Mouse (Mus musculus) natural killer cell, adult 2 months (primary cell): ENCODE results near the gene 1700011L22Rik.

Experiments
- DNase-seq, 2 experiments: peaks; one replicate each; pipeline ENCODE4 v3.0.0; 2022; ENCODE audit warnings: low spot score in 2 of 2

The 1700011L22Rik gene

GRCm38 (mm10) chr8:79239996-79240395 is 8.4 kb downstream of the 1700011L22Rik start:
- no peak for DNase-seq

DNA sequence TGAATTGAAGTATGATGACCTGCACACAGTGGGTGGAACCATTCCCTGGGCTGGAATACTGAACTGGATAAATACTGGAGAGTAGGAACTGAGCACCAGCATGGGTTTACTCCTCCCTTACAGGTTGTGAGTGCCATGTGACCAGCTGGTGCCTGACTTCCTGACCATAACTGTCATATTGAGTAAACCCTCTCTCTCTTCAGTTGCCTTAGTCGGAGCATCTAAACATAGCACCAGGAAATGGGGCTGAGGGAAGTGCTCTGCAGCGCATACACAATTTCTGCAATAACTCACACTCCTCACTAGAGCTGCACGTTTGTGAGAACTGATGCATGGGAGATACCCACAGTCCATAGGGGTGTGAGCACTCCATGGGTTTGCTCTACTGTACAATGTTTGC is 9.1 kb downstream of the 1700011L22Rik start:
- DNase-seq, result no peak

DNA sequence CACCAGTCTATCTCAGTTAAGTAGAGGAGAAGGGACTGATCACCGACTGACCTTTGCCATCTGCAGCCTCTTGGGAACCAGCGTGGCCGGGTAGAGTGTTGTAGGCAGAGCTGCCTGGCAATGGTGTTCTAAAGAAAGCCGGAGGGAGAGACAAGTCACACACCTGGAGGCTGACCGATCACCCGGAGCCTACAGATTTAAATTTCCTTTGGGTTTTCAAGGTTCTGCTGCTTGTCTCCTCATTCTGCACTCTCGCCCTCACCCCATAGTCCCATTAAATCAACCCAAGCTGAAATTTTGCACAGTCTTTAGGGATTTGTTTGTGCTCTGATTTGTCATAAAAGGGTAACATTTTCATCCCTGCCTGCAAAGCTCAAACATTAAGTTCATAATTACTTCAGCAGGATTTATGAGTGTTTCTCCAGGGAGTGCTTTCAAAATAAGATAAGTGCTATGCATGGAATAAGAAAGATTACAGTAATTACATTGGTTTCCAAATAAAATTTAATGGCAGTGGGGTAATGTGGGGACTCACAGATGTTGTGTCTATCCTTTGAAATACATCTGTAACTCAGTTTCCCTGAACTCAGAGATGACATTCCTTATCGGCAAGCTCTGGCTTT is 19.0 kb downstream of the 1700011L22Rik start:
- DNase-seq, result no peak

- no peak for DNase-seq
Observed at GRCm38 (mm10) chr8:79227916-79228315, 20.5 kb downstream of the 1700011L22Rik start.

DNA sequence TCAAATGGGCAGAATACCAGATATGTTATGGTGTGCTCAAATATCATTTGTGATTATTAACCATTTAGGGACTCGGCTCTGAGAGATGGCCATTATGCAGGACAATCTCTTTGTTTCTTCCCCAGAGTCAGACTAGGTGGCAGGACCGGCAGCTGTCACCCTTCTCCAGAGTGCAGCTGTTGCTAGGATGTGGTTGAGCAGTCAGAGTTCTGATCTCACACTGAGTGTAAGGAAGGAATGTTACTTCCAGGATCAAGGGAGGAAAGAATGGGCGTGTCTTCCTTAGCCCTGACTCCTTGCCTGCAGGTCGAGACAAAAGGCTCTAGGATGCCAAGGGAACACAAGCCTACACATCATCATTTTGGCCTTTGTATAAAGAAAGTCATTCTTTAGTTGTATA is 21.2 kb downstream of the 1700011L22Rik start:
- no peak for DNase-seq

DNA sequence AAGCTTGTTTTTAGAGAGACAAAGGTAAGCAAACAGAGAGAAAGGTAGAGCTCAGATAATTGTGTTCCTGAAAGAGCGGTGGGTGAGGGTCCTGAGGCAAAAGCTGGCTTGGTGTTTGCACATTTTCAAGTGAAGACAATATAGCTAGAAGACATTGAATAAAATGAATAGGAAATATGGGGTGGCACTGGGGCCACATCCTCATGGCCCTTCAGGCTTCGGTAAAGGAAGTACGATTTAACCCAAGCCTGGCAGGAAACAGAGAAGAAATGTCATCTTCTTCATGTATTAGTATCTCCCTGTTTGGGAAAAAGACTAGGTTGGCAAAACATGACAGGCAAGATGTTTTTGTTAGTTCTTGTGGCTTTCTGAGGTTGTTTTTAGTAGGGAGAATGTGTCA is 22.3 kb downstream of the 1700011L22Rik start:
- no peak for DNase-seq

GRCm38 (mm10) chr8:79225586-79225985 is 22.8 kb downstream of the 1700011L22Rik start:
- peak in 1 of 2 experiments; percentile 14 for DNase-seq

GRCm38 (mm10) chr8:79224363-79224762 is 24.0 kb downstream of the 1700011L22Rik start:
- no peak for DNase-seq

- no peak for DNase-seq
Observed at GRCm38 (mm10) chr8:79222752-79223141, 25.6 kb downstream of the 1700011L22Rik start.

GRCm38 (mm10) chr8:79222106-79222751 is 26.1 kb downstream of the 1700011L22Rik start:
- no peak for DNase-seq

- DNase-seq, result no peak
Observed at GRCm38 (mm10) chr8:79211630-79212029, 36.7 kb downstream of the 1700011L22Rik start.

DNA sequence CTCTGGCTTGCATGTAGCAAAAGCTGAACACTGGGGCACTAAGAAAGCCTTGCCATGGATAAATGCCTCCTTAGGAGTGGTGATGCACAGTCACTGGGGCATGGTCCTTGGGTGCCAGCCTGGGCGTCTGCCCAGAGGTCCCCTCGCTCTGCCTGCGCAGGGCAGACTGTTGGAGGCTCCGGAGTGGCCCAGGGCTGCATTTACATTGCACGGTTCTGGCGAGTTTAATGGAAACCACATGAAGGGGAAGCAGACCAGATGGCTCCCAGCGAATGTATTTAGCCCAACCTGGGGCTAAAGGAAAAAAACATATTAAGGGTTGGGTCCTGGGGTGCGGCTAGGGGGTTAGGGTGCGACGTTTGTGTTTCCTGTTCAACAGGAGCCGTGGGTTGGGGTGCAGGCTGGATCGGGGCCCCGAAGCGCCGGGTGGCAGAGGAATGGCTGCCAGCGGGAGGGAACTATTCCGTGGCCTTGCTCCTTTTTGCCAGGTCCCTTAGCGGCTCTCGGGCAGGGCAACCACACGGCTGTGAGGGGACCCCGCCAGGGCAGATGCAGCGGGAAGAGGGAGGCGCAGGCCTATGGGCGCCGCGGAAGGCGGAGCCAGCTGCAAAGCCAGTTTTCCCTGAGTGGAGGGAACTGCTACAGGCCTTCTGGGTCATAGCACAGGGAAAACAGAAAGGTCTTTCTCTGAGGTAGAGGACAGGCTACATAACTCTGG is 38.6 kb downstream of the 1700011L22Rik start:
- DNase-seq, result no peak

- no peak for DNase-seq
Observed at GRCm38 (mm10) chr8:79208691-79209640, 39.4 kb downstream of the 1700011L22Rik start.

DNA sequence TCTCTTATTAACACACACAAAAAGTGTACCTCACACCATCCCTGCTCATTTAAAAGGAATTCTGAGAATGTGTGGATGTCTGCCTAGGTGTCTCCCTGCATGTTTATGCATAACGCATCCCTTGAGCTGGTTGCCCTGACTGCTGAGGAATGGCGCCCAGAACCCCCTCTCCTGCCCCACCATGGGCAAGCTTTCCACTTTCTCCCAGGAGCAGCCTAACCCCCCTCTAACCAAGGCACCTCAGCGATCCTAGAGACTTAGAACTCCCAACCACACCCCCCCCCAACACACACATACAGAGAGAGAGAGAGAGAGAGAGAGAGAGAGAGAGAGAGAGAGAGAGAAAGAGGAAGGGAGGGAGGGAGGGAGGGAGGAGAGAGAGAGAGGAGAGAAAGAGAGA is 40.2 kb downstream of the 1700011L22Rik start:
- DNase-seq, result no peak

DNA sequence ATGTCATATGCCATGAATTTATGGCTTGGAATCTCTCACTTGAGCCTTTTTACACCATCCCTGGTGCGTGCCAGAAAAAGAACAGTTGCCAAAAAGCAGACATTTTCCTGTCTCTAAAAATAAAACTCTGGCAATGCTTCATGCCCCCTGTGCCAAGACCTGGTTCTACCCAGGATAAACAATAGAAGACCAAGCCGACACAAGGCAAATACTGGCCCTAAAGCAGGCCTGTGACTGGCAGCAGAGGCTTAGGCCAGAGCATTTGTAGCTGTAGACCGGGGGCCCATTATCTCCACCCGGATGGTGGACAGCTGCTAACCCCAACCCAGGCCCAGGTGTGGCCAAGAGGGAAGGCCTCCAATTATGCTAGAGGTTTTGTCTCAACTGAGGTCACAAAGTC is 41.5 kb downstream of the 1700011L22Rik start:
- DNase-seq, result no peak

DNA sequence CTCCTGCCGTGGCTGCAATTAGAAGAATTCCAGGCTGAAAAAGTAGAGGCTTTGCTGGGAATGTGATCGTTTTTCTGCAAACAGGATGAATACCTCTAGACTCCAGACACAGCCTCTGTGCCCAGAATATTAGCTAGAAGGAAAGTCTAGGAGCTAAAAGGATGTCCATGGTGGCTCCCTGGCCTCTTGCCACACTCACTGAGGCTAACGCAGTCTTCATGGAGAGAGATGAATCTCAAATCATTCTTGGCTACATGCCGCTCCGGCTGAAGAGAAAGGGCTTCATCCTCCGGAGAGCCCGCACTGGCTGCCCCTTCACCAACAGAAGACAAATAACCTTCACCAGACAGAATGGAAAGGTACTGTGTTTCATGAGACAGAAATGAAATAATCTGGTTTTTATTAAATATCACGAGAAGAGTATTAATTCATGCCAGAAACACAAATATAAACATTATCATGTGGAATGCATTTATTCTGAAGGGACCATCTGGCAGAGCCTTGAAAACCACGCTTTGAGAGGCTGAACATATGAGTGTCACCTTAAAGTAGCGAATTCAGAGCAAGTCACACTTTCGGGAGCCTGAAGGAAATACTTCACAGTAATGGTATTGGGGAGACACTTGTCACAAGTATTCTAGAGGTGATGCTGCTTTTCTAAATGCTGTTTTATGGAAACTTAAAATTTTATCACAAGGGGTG is 46.8 kb downstream of the 1700011L22Rik start:
- no peak for DNase-seq

DNA sequence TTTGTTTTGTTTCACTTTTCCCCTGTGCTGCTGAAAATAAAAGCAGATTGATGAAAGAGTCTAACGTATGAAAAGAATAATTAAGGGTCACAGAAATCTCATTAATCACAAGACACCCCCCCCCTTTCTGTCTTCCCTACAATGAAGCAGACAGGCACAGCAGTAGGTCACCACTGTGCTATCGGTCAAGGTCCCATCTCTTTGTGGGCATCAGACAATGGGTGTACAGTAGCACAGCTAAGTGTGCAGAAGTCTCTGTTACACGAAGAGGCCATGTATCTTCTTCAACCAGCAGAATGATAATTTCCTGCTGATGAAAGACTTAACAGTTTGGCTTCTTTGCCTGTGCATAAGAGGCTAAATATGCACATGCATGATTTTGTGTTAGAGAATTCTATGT is 49.7 kb downstream of the 1700011L22Rik start:
- no peak for DNase-seq

DNA sequence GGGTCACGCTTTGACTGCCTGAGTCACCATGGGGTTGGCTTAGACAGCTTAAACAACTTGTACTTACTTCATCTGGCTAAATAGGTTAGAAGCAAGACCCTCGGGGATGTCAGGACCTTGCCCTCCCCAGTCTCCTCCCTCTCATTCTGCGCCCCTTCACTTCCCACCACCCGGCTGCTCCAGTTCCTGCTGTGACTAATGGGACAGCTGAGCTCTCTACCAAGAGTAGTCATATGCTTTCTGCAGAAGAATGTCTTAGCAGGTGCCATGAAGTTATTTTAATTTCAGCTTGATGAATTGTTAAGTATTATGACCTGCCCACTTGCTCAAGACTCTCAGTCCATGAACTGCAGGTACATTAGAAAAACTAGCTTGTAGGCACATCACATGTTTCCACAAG is 51.9 kb downstream of the 1700011L22Rik start:
- DNase-seq, result no peak

DNA sequence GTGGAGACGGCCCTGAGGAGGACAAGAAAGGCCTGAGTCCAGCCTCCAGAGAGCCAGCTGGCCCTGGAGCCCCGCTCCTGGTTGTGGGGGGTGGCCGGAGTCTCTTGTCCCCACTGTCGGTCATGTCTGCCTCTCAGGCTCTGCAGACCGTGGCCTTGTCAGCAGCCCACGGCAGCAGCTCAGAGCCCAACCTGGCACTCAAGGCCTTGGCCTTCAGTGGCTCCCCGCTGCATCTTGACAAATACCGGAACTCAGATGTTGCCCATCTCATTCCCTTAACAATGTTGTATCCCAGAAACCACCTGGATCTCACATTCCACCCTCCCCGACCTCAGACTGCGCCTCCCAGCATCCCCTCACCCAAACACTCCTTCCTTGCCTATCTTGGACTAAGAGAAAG is 58.3 kb downstream of the 1700011L22Rik start:
- DNase-seq, result no peak

DNA sequence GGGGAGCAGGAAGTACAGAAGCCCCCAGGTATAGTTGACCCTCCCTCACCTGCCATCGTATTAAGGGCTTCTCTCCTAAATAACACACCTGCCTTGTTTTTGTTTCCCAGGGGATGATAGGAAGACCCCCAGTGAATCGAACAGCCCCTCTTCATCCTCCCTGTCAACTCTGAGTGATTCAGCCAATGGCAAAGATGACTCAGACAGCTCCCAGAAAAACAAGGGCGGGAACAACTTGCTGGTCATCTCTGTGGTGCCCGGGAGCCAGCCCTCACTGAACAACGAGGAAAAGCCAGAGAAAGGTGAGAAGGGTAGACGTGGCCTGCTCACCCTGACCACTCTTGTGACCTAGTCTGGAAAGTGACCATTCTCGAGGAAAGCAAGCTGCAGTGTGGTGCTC is 62.9 kb downstream of the 1700011L22Rik start:
- no peak for DNase-seq

DNA sequence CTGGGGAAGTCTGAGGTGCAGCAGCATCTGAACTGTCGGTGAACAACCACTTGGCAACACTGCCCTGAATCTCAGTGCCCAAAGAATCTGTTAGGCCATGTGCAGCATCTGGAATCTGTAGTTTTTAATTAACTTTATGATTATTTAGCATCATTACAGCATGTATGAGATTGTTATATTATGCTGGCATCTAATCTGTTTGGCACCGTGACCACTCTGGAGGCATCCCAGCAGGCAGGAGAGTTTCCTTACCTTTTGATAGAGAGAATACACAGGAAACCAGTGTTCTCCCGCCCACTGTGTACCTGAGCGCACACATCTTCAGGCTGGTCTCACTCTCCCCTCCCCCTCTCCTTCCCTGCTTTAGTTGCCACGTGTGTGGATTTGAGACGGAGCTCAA is 68.7 kb downstream of the 1700011L22Rik start:
- no peak for DNase-seq
